Mouse (Mus musculus) E14TG2a.4 (cell line): ENCODE data around the gene Lamtor5.

Experiments
- H3K27me3 ChIP-seq: 2 replicates; pipeline ENCODE4 v1.6.1; 2014; ENCODE audit warnings: low read length, control low read depth; ENCODE audit not compliant: insufficient read depth
- H3K36me3 ChIP-seq: 2 replicates; pipeline ENCODE4 v1.6.1; 2014; ENCODE audit warnings: low read length, control low read depth; ENCODE audit not compliant: insufficient read depth
- H3K4me1 ChIP-seq: replicated peaks from 2 replicates; pipeline ENCODE4 v1.6.1; 2014; ENCODE audit warnings: low read depth, low read length, control low read depth
- H3K4me3 ChIP-seq: replicated peaks from 2 replicates; pipeline ENCODE4 v1.5.1; 2014; ENCODE audit warnings: mild to moderate bottlenecking, low read length
- H3K9me3 ChIP-seq: 2 replicates; pipeline ENCODE4 v1.6.1; 2014; ENCODE audit warnings: low read length, control low read depth
- CTCF ChIP-seq: conservative IDR thresholded peaks from 2 replicates; pipeline ENCODE4 v1.5.1; 2014; ENCODE audit warnings: low read length
- NANOG ChIP-seq: IDR thresholded peaks from 2 replicates; pipeline ENCODE4 v1.6.1; 2014; ENCODE audit warnings: borderline replicate concordance, low read length, mixed read lengths
- POU5F1 ChIP-seq: IDR thresholded peaks from 2 replicates; pipeline ENCODE4 v1.6.1; 2014; ENCODE audit warnings: low read length, borderline replicate concordance

Gene Lamtor5

GRCm38 (mm10) chr3:107330503-107331424 is 52.1 kb downstream of the Lamtor5 start:
- TF ChIP-seq CTCF = no peak
- Histone ChIP-seq H3K4me3 (peak overlapping the region; percentile 97), H3K36me3 (peaks cover 59% of the 10 kb centered on the region), H3K9me3 (no peaks in the 10 kb centered on the region), H3K27me3 (no peaks in the 10 kb centered on the region), H3K4me1 (peaks cover 62% of the 10 kb centered on the region)

GRCm38 (mm10) chr3:107331746-107332126 is 53.1 kb downstream of the Lamtor5 start:
- TF ChIP-seq NANOG (no peak), POU5F1 (no peak), CTCF (no peak)
- H3K36me3 ChIP-seq = peaks cover 52% of the 10 kb centered on the region
- H3K4me3 ChIP-seq = peak overlapping the region; percentile 97
- H3K9me3 ChIP-seq = no peaks in the 10 kb centered on the region
- H3K27me3 ChIP-seq = no peaks in the 10 kb centered on the region
- H3K4me1 ChIP-seq = peaks cover 54% of the 10 kb centered on the region

GRCm38 (mm10) chr3:107332127-107332959 is 53.7 kb downstream of the Lamtor5 start:
- no peaks in the 10 kb centered on the region for H3K27me3 ChIP-seq
- H3K36me3 ChIP-seq = peaks cover 46% of the 10 kb centered on the region
- no peaks in the 10 kb centered on the region for H3K9me3 ChIP-seq
- peak overlapping the region; percentile 97 for H3K4me3 ChIP-seq
- no peak for TF ChIP-seq CTCF
- no peak for TF ChIP-seq POU5F1
- no peak for TF ChIP-seq NANOG
- peaks cover 51% of the 10 kb centered on the region for H3K4me1 ChIP-seq

GRCm38 (mm10) chr3:107332960-107333380 is 54.3 kb downstream of the Lamtor5 start:
- H3K27me3 ChIP-seq = no peaks in the 10 kb centered on the region
- peak overlapping the region; percentile 97 for H3K4me3 ChIP-seq
- peaks cover 41% of the 10 kb centered on the region for H3K36me3 ChIP-seq
- H3K9me3 ChIP-seq = no peaks in the 10 kb centered on the region
- TF ChIP-seq NANOG (no peak), CTCF (no peak), POU5F1 (no peak)
- peaks cover 48% of the 10 kb centered on the region for H3K4me1 ChIP-seq
